In the genomic region with DNA sequence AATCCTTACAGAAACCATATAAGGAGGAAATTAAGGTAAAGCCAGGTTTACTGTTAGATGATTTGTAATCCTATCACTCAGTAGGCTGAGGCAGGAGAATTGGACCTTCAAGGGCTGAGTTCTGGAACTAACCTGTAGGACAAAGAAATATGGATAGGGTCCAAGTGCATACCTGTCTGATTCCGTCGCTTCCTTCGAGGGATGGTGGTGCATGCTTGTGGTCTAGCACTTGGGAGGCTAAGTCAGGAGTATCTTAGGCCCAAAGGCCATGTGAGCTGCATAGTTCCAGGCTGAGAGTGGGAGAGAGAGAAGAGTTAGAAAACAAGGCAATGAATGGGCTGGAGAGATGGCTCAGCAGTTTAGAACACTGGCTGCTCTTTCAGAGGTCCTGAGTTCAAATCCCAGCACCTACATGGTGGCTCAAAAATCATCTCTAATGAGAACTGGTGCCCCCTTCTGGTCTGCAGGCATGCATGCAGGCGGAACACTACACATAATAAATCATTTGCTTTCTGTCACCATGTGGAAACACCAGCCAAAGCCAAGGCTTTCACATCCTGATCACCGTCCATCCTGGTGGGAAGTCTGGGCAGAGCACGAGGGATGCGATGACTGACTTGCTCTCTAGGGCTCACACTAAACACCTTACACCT, we compare ENCODE assay signal across 8 mouse cellular contexts. TPM values are rescaled to one million over a fixed set of nuclear protein-coding genes. Genes with fewer than 3 reads are reported as not detected.
A peak's percentile ranks its signal among the peaks of the same experiment; 100 is the strongest.
DNase-seq lines count a peak whose midpoint lies in the region; ATAC-seq and TF ChIP-seq lines count a peak whose summit lies in the region.

No protein-coding gene starts in this region.

- TF ChIP-seq CTCF in liver, adult 2 months (IDR thresholded peaks at IDR 0.05; ENCODE audit: low read depth, low read length): peak; percentile 47; the same call in 1 of the 2 replicates
- TF ChIP-seq CTCF in bone marrow macrophage, adult 2 months (IDR thresholded peaks at IDR 0.05; ENCODE audit: low read depth, low read length): no peak

- H3K4me3 ChIP-seq in liver, adult 2 months (ENCODE audit: insufficient read depth, low read depth, low read length): no peak overlapping the region
- H3K4me3 ChIP-seq in bone marrow macrophage, adult 2 months (ENCODE audit: insufficient read depth, low read length): peak overlapping the region; percentile 88
- H3K4me3 ChIP-seq in hindbrain, embryonic 11.5 days (ENCODE audit: low read depth, low read length): no peak overlapping the region
- H3K4me3 ChIP-seq in lung, embryonic 16.5 days (ENCODE audit: low read length): peak overlapping the region; percentile 80
- H3K4me3 ChIP-seq in stomach, embryonic 15.5 days (replicated peaks): peak overlapping the region; percentile 74; the same call in 1 of the 2 replicates

- H3K9ac ChIP-seq in liver, adult 2 months (ENCODE audit: low read depth, low read length): no peak overlapping the region
- H3K9ac ChIP-seq in hindbrain, embryonic 11.5 days (ENCODE audit: low read depth, low read length): no peak overlapping the region
- peak overlapping the region; percentile 89 for H3K9ac ChIP-seq in lung, embryonic 16.5 days (ENCODE audit: low read length)
- no peak overlapping the region for H3K9ac ChIP-seq in stomach, embryonic 15.5 days

- 91% methylated on average over 7 of the region's 7 CpGs for WGBS in liver, adult 2 months
- WGBS in hindbrain, embryonic 11.5 days: 98% methylated on average over 7 of the region's 7 CpGs
- 89% methylated on average over 7 of the region's 7 CpGs for WGBS in lung, embryonic 16.5 days
- 93% methylated on average over 7 of the region's 7 CpGs for WGBS in stomach, embryonic 15.5 days

- peaks cover 3% of the 10 kb centered on the region; the same call in 1 of the 2 replicates for H3K36me3 ChIP-seq in liver, adult 2 months (ENCODE audit: control insufficient read depth, insufficient read depth, low read length)
- H3K36me3 ChIP-seq in hindbrain, embryonic 11.5 days (ENCODE audit: control insufficient read depth, insufficient read depth, low read length): no peaks in the 10 kb centered on the region
- H3K36me3 ChIP-seq in lung, embryonic 16.5 days (ENCODE audit: control insufficient read depth, insufficient read depth, low read length): peaks cover under 1% of the 10 kb centered on the region; the same call in 1 of the 2 replicates
- peaks cover 2% of the 10 kb centered on the region; the same call in 1 of the 2 replicates for H3K36me3 ChIP-seq in stomach, embryonic 15.5 days

- no peak for ATAC-seq in hindbrain, embryonic 11.5 days (ENCODE audit: low FRiP score)
- no peak for ATAC-seq in lung, embryonic 16.5 days (ENCODE audit: low read depth)
- no peak for ATAC-seq in stomach, embryonic 15.5 days (ENCODE audit: insufficient read depth, low FRiP score, low read depth)

- peaks cover 3% of the 10 kb centered on the region; the same call in 1 of the 2 replicates for H3K79me2 ChIP-seq in liver, adult 2 months (ENCODE audit: control insufficient read depth, insufficient read depth, low read length)

- H3K4me2 ChIP-seq in hindbrain, embryonic 11.5 days (replicated peaks; ENCODE audit: low read depth, low read length): no peak overlapping the region
- peak overlapping the region; percentile 63 for H3K4me2 ChIP-seq in lung, embryonic 16.5 days (ENCODE audit: low read depth, low read length)
- peak overlapping the region; percentile 95 for H3K4me2 ChIP-seq in stomach, embryonic 15.5 days

- DNase-seq in liver, adult 2 months (ENCODE audit: extremely low read depth, low read depth, low spot score): no peak
- no peak for DNase-seq in liver
- DNase-seq in hindbrain, embryonic 11.5 days (ENCODE audit: low spot score): peak; percentile 6
- no peak for DNase-seq in gastrocnemius, postnatal 36 days
- no peak for DNase-seq in ovary, postnatal 36 days (ENCODE audit: low spot score)

- no peak overlapping the region for H3K27ac ChIP-seq in liver, adult 2 months (replicated peaks; ENCODE audit: insufficient read depth, low read depth, low read length)
- H3K27ac ChIP-seq in bone marrow macrophage, adult 2 months (ENCODE audit: insufficient read depth, low read depth, low read length): peak overlapping the region; percentile 93
- no peak overlapping the region for H3K27ac ChIP-seq in hindbrain, embryonic 11.5 days (ENCODE audit: low read depth, low read length)
- no peak overlapping the region for H3K27ac ChIP-seq in lung, embryonic 16.5 days (ENCODE audit: low read length)
- H3K27ac ChIP-seq in stomach, embryonic 15.5 days: no peak overlapping the region

- TF ChIP-seq POLR2A in liver, adult 2 months (IDR thresholded peaks at IDR 0.05; ENCODE audit: extremely low read depth, insufficient read depth, low read length): no peak
- TF ChIP-seq POLR2A in bone marrow macrophage, adult 2 months (IDR thresholded peaks at IDR 0.05; ENCODE audit: borderline replicate concordance, low read depth, low read length): no peak

- 0 out of 2 replicates have a peak, but pooled peaks cover 2% of the 10 kb centered on the region for H3K27me3 ChIP-seq in liver, adult 2 months (ENCODE audit: control insufficient read depth, insufficient read depth, low read length)
- no peaks in the 10 kb centered on the region for H3K27me3 ChIP-seq in hindbrain, embryonic 11.5 days (ENCODE audit: control insufficient read depth, insufficient read depth, low read length)
- H3K27me3 ChIP-seq in lung, embryonic 16.5 days (ENCODE audit: control insufficient read depth, insufficient read depth, low read depth, low read length): no peaks in the 10 kb centered on the region
- H3K27me3 ChIP-seq in stomach, embryonic 15.5 days (replicated peaks): no peaks in the 10 kb centered on the region

- peaks cover 10% of the 10 kb centered on the region for H3K4me1 ChIP-seq in liver, adult 2 months (ENCODE audit: control insufficient read depth, insufficient read depth, low read length)
- peaks cover 15% of the 10 kb centered on the region for H3K4me1 ChIP-seq in bone marrow macrophage, adult 2 months (ENCODE audit: control insufficient read depth, insufficient read depth, low read length)
- no peaks in the 10 kb centered on the region; the same call in none of the 2 replicates for H3K4me1 ChIP-seq in hindbrain, embryonic 11.5 days (replicated peaks; ENCODE audit: control insufficient read depth, insufficient read depth, low read length)
- H3K4me1 ChIP-seq in lung, embryonic 16.5 days (replicated peaks; ENCODE audit: control insufficient read depth, insufficient read depth, low read length): peaks cover 11% of the 10 kb centered on the region
- peaks cover 6% of the 10 kb centered on the region for H3K4me1 ChIP-seq in stomach, embryonic 15.5 days

- no peaks in the 10 kb centered on the region for H3K9me3 ChIP-seq in hindbrain, embryonic 11.5 days (ENCODE audit: control insufficient read depth, low read length)
- no peaks in the 10 kb centered on the region for H3K9me3 ChIP-seq in lung, embryonic 16.5 days (ENCODE audit: control insufficient read depth, low read length)
- no peaks in the 10 kb centered on the region for H3K9me3 ChIP-seq in stomach, embryonic 15.5 days

- intact Hi-C loops in gastrocnemius, postnatal 36 days (cut with DNase I): no loop called here

RNA-seq across cellular contexts. Expression of a gene that starts 1.3 kb away (rescaled TPM):
- total RNA-seq in liver, adult 2 months (2014; rRNA removed): 35.8 and 46.6 TPM in 2 replicates
- polyA plus RNA-seq in liver, adult 2 months (2012; rRNA removed): 165 and 170 TPM in 2 replicates
- polyA plus RNA-seq in bone marrow macrophage, adult 2 months (2012; ENCODE audit: insufficient read depth, insufficient read length, missing spikeins): 49.3 and 58.7 TPM in 2 replicates
- 94.3 and 99.7 TPM in 2 replicates for polyA plus RNA-seq in hindbrain, embryonic 11.5 days (2014; fragmentation: Nextera tagmentation; extraction: Ambion mirVana)
- polyA plus RNA-seq in lung, embryonic 16.5 days (2015; fragmentation: Nextera tagmentation; extraction: Ambion mirVana): 138 and 153 TPM in 2 replicates
- polyA plus RNA-seq in stomach, embryonic 15.5 days (2015; fragmentation: Nextera tagmentation; extraction: Ambion mirVana): 128 and 153 TPM in 2 replicates
- total RNA-seq in gastrocnemius, postnatal 36 days (2021): 100 to 1,000 TPM in 1 of 2 experiments, 10 to 100 TPM in 1; 98.3 to 107 TPM

RNA-seq across cellular contexts. Expression of a gene that starts 29.9 kb away (rescaled TPM):
- total RNA-seq in liver, adult 2 months (2014; rRNA removed): 0.13 TPM in 1 of 2 replicates, not detected in the other
- 0.77 and 1.4 TPM in 2 replicates for polyA plus RNA-seq in liver, adult 2 months (2012; rRNA removed)
- polyA plus RNA-seq in bone marrow macrophage, adult 2 months (2012; ENCODE audit: insufficient read depth, insufficient read length, missing spikeins): 5.5 and 7.2 TPM in 2 replicates
- polyA plus RNA-seq in hindbrain, embryonic 11.5 days (2014; fragmentation: Nextera tagmentation; extraction: Ambion mirVana): 1.6 and 1.9 TPM in 2 replicates
- 0.68 and 0.88 TPM in 2 replicates for polyA plus RNA-seq in lung, embryonic 16.5 days (2015; fragmentation: Nextera tagmentation; extraction: Ambion mirVana)
- polyA plus RNA-seq in stomach, embryonic 15.5 days (2015; fragmentation: Nextera tagmentation; extraction: Ambion mirVana): 3.8 and 4.3 TPM in 2 replicates
- total RNA-seq in gastrocnemius, postnatal 36 days (2021): 1 to 10 TPM in 1 of 2 experiments, under 1 TPM in 1; 0.10 to 1.3 TPM

RNA-seq across cellular contexts. Expression of a gene that starts 35.4 kb away (rescaled TPM):
- total RNA-seq in liver, adult 2 months (2014; rRNA removed): 74.6 and 101 TPM in 2 replicates
- 265 and 285 TPM in 2 replicates for polyA plus RNA-seq in liver, adult 2 months (2012; rRNA removed)
- 186 and 188 TPM in 2 replicates for polyA plus RNA-seq in bone marrow macrophage, adult 2 months (2012; ENCODE audit: insufficient read depth, insufficient read length, missing spikeins)
- 443 and 465 TPM in 2 replicates for polyA plus RNA-seq in hindbrain, embryonic 11.5 days (2014; fragmentation: Nextera tagmentation; extraction: Ambion mirVana)
- polyA plus RNA-seq in lung, embryonic 16.5 days (2015; fragmentation: Nextera tagmentation; extraction: Ambion mirVana): 317 and 323 TPM in 2 replicates
- polyA plus RNA-seq in stomach, embryonic 15.5 days (2015; fragmentation: Nextera tagmentation; extraction: Ambion mirVana): 351 and 362 TPM in 2 replicates
- total RNA-seq in gastrocnemius, postnatal 36 days (2021): 100 to 1,000 TPM; 201 to 209 TPM

RNA-seq across cellular contexts. Expression of a gene that starts 42.4 kb away (rescaled TPM):
- total RNA-seq in liver, adult 2 months (2014; rRNA removed): 7.6 and 8.9 TPM in 2 replicates
- 23.1 and 34.7 TPM in 2 replicates for polyA plus RNA-seq in liver, adult 2 months (2012; rRNA removed)
- 82.7 and 83.1 TPM in 2 replicates for polyA plus RNA-seq in bone marrow macrophage, adult 2 months (2012; ENCODE audit: insufficient read depth, insufficient read length, missing spikeins)
- polyA plus RNA-seq in hindbrain, embryonic 11.5 days (2014; fragmentation: Nextera tagmentation; extraction: Ambion mirVana): 8.7 and 16.5 TPM in 2 replicates
- polyA plus RNA-seq in lung, embryonic 16.5 days (2015; fragmentation: Nextera tagmentation; extraction: Ambion mirVana): 14.0 and 14.3 TPM in 2 replicates
- polyA plus RNA-seq in stomach, embryonic 15.5 days (2015; fragmentation: Nextera tagmentation; extraction: Ambion mirVana): 17.2 and 19.4 TPM in 2 replicates
- total RNA-seq in gastrocnemius, postnatal 36 days (2021): 10 to 100 TPM; 20.3 to 22.8 TPM

RNA-seq across cellular contexts. Expression of a gene that starts 46.7 kb away (rescaled TPM):
- 80.7 and 101 TPM in 2 replicates for total RNA-seq in liver, adult 2 months (2014; rRNA removed)
- 2,256 and 3,281 TPM in 2 replicates for polyA plus RNA-seq in liver, adult 2 months (2012; rRNA removed)
- polyA plus RNA-seq in bone marrow macrophage, adult 2 months (2012; ENCODE audit: insufficient read depth, insufficient read length, missing spikeins): 820 and 821 TPM in 2 replicates
- 321 and 337 TPM in 2 replicates for polyA plus RNA-seq in hindbrain, embryonic 11.5 days (2014; fragmentation: Nextera tagmentation; extraction: Ambion mirVana)
- polyA plus RNA-seq in lung, embryonic 16.5 days (2015; fragmentation: Nextera tagmentation; extraction: Ambion mirVana): 341 and 346 TPM in 2 replicates
- 322 and 340 TPM in 2 replicates for polyA plus RNA-seq in stomach, embryonic 15.5 days (2015; fragmentation: Nextera tagmentation; extraction: Ambion mirVana)
- 100 to 1,000 TPM; 101 to 129 TPM for total RNA-seq in gastrocnemius, postnatal 36 days (2021)

Comparison
In these comparisons a context has a peak if more than half of its experiments do, and no peak if none do; other contexts are left out.
1. H3K4me3 ChIP-seq: peak in bone marrow macrophage, adult 2 months (single experiment), lung, embryonic 16.5 days (single experiment) and stomach, embryonic 15.5 days (single experiment); none in liver, adult 2 months (single experiment) and hindbrain, embryonic 11.5 days (single experiment).